Mouse (Mus musculus) heart, embryonic 13.5 days (tissue): ENCODE measurements at regions not wholly inside any gene's neighbourhood (a gene's known extent, or its start where the extent isn't known, plus 50 kb on each side); places are given as distances from the start of the nearest gene placed in this dataset.
A peak's percentile ranks its signal among the peaks of the same experiment; 100 is the strongest.

ENCODE experiments used
- ATAC-seq: fragments of 200-750 bp; cut with Nextera tagmentation; 2 replicates; pipeline ENCODE4 v1.8.0; 2017; ENCODE audit warnings: moderate TSS enrichment; ENCODE audit not compliant: insufficient number of reproducible peaks, low FRiP score, low TSS enrichment; ENCODE audit errors: extremely low read depth
- H3K27ac ChIP-seq: fragments of 300-500 bp; sonication (generic); replicated peaks from 2 replicates; pipeline ENCODE4 v1.5.1; 2015; ENCODE audit warnings: moderate library complexity, mild to moderate bottlenecking, inconsistent platforms
- H3K27me3 ChIP-seq: fragments of 300-500 bp; sonication (generic); replicated peaks from 2 replicates; pipeline ENCODE4 v1.6.1; 2015; ENCODE audit warnings: mild to moderate bottlenecking, inconsistent platforms
- H3K36me3 ChIP-seq: fragments of 300-500 bp; sonication (generic); 2 replicates; pipeline ENCODE4 v1.6.1; 2015; ENCODE audit warnings: mild to moderate bottlenecking, inconsistent platforms
- H3K4me1 ChIP-seq: fragments of 300-500 bp; sonication (generic); 2 replicates; pipeline ENCODE4 v1.6.1; 2015; ENCODE audit warnings: inconsistent platforms
- H3K4me2 ChIP-seq: fragments of 300-500 bp; sonication (generic); 2 replicates; pipeline ENCODE4 v1.6.1; 2015; ENCODE audit warnings: inconsistent platforms, mild to moderate bottlenecking, moderate library complexity
- H3K4me3 ChIP-seq: fragments of 300-500 bp; sonication (generic); 2 replicates; pipeline ENCODE4 v1.5.1; 2015; ENCODE audit warnings: moderate library complexity, mild to moderate bottlenecking, inconsistent platforms
- H3K9ac ChIP-seq: fragments of 300-500 bp; sonication (generic); 2 replicates; pipeline ENCODE4 v1.6.1; 2015; ENCODE audit warnings: inconsistent platforms, mild to moderate bottlenecking, moderate library complexity
- H3K9me3 ChIP-seq: fragments of 300-500 bp; sonication (generic); 2 replicates; pipeline ENCODE4 v1.6.1; 2016; ENCODE audit warnings: inconsistent platforms
- WGBS: fragments of 180-500 bp; shearing (Covaris S2); methylation state at CpG from one replicate; pipeline ENCODE4 v1.1.7; 2015; ENCODE audit warnings: mixed read lengths; 5-methylcytosine and 5-hydroxymethylcytosine counted together

GRCm38 (mm10) chr10:37337172-37337620 is 198.5 kb upstream of the Marcks start:
- Histone ChIP-seq H3K4me1 (peaks cover 16% of the 10 kb centered on the region; the same call in 1 of the 2 replicates), H3K9me3 (no peaks in the 10 kb centered on the region), H3K27me3 (no peaks in the 10 kb centered on the region), H3K36me3 (no peaks in the 10 kb centered on the region), H3K4me2 (no peak overlapping the region), H3K27ac (peak overlapping the region; percentile 32), H3K9ac (no peak overlapping the region), H3K4me3 (no peak overlapping the region)
- WGBS = 14% methylated on average over 3 of the region's 3 CpGs
- ATAC-seq = no peak

GRCm38 (mm10) chr10:37335148-37335547 is 196.4 kb upstream of the Marcks start:
- WGBS = 53% methylated on average over 3 of the region's 3 CpGs
- H3K9me3 ChIP-seq = no peaks in the 10 kb centered on the region
- no peak overlapping the region for H3K9ac ChIP-seq
- H3K4me1 ChIP-seq = peaks cover 16% of the 10 kb centered on the region; the same call in 1 of the 2 replicates
- H3K27me3 ChIP-seq = no peaks in the 10 kb centered on the region
- H3K27ac ChIP-seq = no peak overlapping the region
- H3K4me2 ChIP-seq = no peak overlapping the region
- no peaks in the 10 kb centered on the region for H3K36me3 ChIP-seq
- ATAC-seq = no peak
- H3K4me3 ChIP-seq = no peak overlapping the region

GRCm38 (mm10) chr10:37326168-37326534 is 187.4 kb upstream of the Marcks start:
- H3K36me3 ChIP-seq = no peaks in the 10 kb centered on the region
- H3K4me1 ChIP-seq = no peaks in the 10 kb centered on the region
- ATAC-seq = no peak
- no peak overlapping the region for H3K9ac ChIP-seq
- no peaks in the 10 kb centered on the region for H3K9me3 ChIP-seq
- H3K4me2 ChIP-seq = no peak overlapping the region
- 61% methylated on average over 3 of the region's 3 CpGs for WGBS
- no peaks in the 10 kb centered on the region for H3K27me3 ChIP-seq
- no peak overlapping the region for H3K4me3 ChIP-seq
- no peak overlapping the region for H3K27ac ChIP-seq

GRCm38 (mm10) chr10:37325514-37326167 is 186.9 kb upstream of the Marcks start:
- Histone ChIP-seq H3K4me1 (no peaks in the 10 kb centered on the region), H3K4me2 (no peak overlapping the region), H3K4me3 (no peak overlapping the region), H3K36me3 (no peaks in the 10 kb centered on the region), H3K27me3 (no peaks in the 10 kb centered on the region), H3K27ac (no peak overlapping the region), H3K9ac (no peak overlapping the region), H3K9me3 (no peaks in the 10 kb centered on the region)
- WGBS = 42% methylated on average over 6 of the region's 6 CpGs
- no peak for ATAC-seq

- WGBS = 44% methylated on average over 1 of the region's 1 CpGs
- Histone ChIP-seq H3K36me3 (no peaks in the 10 kb centered on the region), H3K4me1 (no peaks in the 10 kb centered on the region), H3K9me3 (no peaks in the 10 kb centered on the region), H3K9ac (no peak overlapping the region), H3K27me3 (no peaks in the 10 kb centered on the region), H3K27ac (no peak overlapping the region), H3K4me2 (no peak overlapping the region), H3K4me3 (no peak overlapping the region)
- ATAC-seq = no peak
Measured at GRCm38 (mm10) chr10:37323689-37324088, 185.0 kb upstream of the Marcks start.

GRCm38 (mm10) chr10:37322809-37323208 is 184.1 kb upstream of the Marcks start:
- WGBS = 55% methylated on average over 1 of the region's 1 CpGs
- no peak for ATAC-seq

GRCm38 (mm10) chr10:37322310-37322709 is 183.6 kb upstream of the Marcks start:
- Histone ChIP-seq H3K27ac (no peak overlapping the region), H3K4me2 (no peak overlapping the region), H3K27me3 (no peaks in the 10 kb centered on the region), H3K4me1 (no peaks in the 10 kb centered on the region), H3K9me3 (no peaks in the 10 kb centered on the region), H3K4me3 (no peak overlapping the region), H3K36me3 (no peaks in the 10 kb centered on the region), H3K9ac (no peak overlapping the region)
- ATAC-seq = no peak
- WGBS = 86% methylated on average over 5 of the region's 5 CpGs

More at GRCm38 (mm10) chr10:37322809-37323208, 184.1 kb upstream of the Marcks start:
- Histone ChIP-seq H3K27me3 (no peaks in the 10 kb centered on the region), H3K27ac (no peak overlapping the region), H3K4me2 (no peak overlapping the region), H3K4me3 (no peak overlapping the region), H3K36me3 (no peaks in the 10 kb centered on the region), H3K4me1 (no peaks in the 10 kb centered on the region), H3K9ac (no peak overlapping the region), H3K9me3 (no peaks in the 10 kb centered on the region)

- Histone ChIP-seq H3K36me3 (no peaks in the 10 kb centered on the region), H3K9ac (no peak overlapping the region), H3K27me3 (no peaks in the 10 kb centered on the region), H3K9me3 (no peaks in the 10 kb centered on the region), H3K4me3 (no peak overlapping the region), H3K27ac (no peak overlapping the region), H3K4me1 (no peaks in the 10 kb centered on the region), H3K4me2 (no peak overlapping the region)
- 71% methylated on average over 3 of the region's 3 CpGs for WGBS
- ATAC-seq = no peak
Measured at GRCm38 (mm10) chr10:37321171-37321570, 182.5 kb upstream of the Marcks start.

- WGBS = 85% methylated on average over 8 of the region's 8 CpGs
- H3K27me3 ChIP-seq = no peaks in the 10 kb centered on the region
- H3K36me3 ChIP-seq = no peaks in the 10 kb centered on the region
- H3K9ac ChIP-seq = no peak overlapping the region
- no peak overlapping the region for H3K4me2 ChIP-seq
- ATAC-seq = no peak
- no peaks in the 10 kb centered on the region for H3K9me3 ChIP-seq
- H3K4me1 ChIP-seq = no peaks in the 10 kb centered on the region
- no peak overlapping the region for H3K4me3 ChIP-seq
- no peak overlapping the region for H3K27ac ChIP-seq
Measured at GRCm38 (mm10) chr10:37319746-37320430, 181.2 kb upstream of the Marcks start.

GRCm38 (mm10) chr10:37316701-37317100 is 178.0 kb upstream of the Marcks start:
- Histone ChIP-seq H3K27ac (no peak overlapping the region), H3K9ac (no peak overlapping the region), H3K9me3 (no peaks in the 10 kb centered on the region), H3K4me2 (no peak overlapping the region), H3K4me3 (no peak overlapping the region), H3K27me3 (no peaks in the 10 kb centered on the region), H3K36me3 (no peaks in the 10 kb centered on the region), H3K4me1 (no peaks in the 10 kb centered on the region)
- no peak for ATAC-seq
- 78% methylated on average over 3 of the region's 3 CpGs for WGBS

- no peaks in the 10 kb centered on the region for H3K4me1 ChIP-seq
- no peaks in the 10 kb centered on the region for H3K9me3 ChIP-seq
- H3K4me2 ChIP-seq = no peak overlapping the region
- no peak overlapping the region for H3K4me3 ChIP-seq
- no peak overlapping the region for H3K9ac ChIP-seq
- no peaks in the 10 kb centered on the region for H3K36me3 ChIP-seq
- no peak for ATAC-seq
- WGBS = 71% methylated on average over 1 of the region's 1 CpGs
- H3K27ac ChIP-seq = no peak overlapping the region
- no peaks in the 10 kb centered on the region for H3K27me3 ChIP-seq
Measured at GRCm38 (mm10) chr10:37315804-37316203, 177.1 kb upstream of the Marcks start.
